Mouse (Mus musculus) left cerebral cortex, adult 18-20 months (tissue): ENCODE measurements at regions not wholly inside any gene's neighbourhood (a gene's known extent, or its start where the extent isn't known, plus 50 kb on each side); places are given as distances from the start of the nearest gene placed in this dataset.
A peak's percentile ranks its signal among the peaks of the same experiment; 100 is the strongest.

Experiments used
- DNase-seq, 2 experiments: peaks; one replicate each; pipeline ENCODE4 v3.0.0; 2021 to 2022; ENCODE audit warnings: low spot score in 2 of 2, mixed read lengths in 1 of 2
- microRNA-seq, 2 experiments: library from miRNA; unstranded; fragments of <30 nt; microRNA quantifications; one replicate each; pipeline ENCODE4 v1.2.0; 2021

DNA sequence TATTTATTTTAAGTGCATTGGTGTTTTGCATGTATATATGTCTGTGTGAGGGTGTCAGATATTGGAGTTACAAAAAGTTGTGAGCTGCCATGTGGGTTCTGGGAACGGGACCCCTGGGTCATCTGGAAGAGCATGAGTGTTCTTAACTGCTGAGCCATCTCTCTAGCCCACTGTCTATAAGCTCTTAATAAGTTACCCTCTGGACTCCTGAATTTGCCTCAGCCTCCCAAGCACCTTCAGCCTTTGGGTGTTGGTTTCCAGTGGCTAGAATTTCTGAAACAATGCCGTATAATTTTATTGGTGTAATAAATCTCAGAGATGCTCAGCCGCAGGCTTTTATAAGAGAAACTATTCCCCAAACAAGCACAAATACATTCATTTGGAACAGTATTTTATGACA lies 75.0 kb downstream of the Nat3 start:
- DNase-seq: no peak

DNA sequence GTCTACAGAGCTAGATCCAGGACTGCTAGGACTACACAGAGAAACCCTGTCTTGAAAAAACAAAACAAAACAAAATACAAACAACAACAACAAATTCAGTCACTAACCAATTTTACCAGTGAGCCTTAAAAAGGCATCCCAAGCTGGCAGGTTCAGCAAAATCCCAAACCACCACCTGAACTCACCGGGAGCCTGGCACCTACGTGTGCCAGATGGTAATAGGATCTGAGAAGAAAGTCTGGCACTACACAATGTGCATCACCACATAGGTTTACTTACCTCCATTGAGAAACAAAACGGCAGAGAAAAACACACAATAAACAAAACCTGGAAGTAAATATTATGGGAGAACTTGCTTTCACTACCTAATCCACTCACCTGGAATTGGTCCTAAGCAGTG lies 98.6 kb downstream of the Nat3 start:
- DNase-seq: no peak

DNA sequence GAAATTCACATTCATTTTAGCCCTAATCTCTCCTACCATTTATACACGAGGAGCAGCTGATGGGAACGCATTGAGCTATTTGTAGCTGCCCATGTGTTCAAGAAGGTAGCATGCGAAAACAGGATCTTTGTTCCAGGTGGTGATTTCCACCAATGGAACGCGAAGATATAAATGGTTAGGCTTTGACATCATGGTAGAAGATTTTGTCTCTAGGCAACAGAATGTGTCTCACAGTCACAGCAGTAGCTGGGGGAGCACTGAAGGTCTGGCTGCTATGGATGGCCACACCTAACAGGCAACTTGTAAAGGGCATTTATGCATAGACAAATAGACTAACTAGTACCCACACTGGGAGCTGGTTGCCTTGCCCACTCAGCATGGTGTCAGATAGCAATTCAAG lies 108.0 kb downstream of the Nat3 start:
- DNase-seq: peak; percentile 11 to 31

DNA sequence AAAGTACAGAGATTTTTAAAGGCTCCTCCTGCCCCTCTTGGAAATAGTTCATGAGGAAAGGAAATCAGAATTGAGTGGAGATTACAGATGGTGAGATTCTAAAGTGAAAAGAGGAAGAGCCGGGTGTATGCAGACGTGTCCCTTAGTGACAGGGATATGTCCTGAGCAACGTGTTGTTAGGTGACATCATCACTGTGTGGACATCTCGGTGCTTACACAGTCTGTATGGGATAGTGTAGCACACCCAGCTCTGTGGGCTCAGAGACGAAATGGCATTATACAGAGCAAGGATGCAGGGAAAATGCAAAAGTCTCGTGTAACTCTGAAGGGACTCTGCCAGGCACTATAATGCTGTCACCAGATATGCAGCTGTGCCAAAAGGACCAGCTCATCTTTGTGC lies 108.6 kb downstream of the Nat3 start:
- DNase-seq: peak in 1 of 2 experiments; percentile 2

Small RNA genes lying in the stretch of these regions (microRNA-seq; reads per million reads assigned to microRNA genes)
- gene Gm44391: 0 reads per million in 2 experiments
